Mouse (Mus musculus): ENCODE data around the gene Atp6v0a1.

Gene Atp6v0a1

GRCm38 (mm10) chr11:101085617-101086322 is 76.5 kb downstream of the Atp6v0a1 start:
- no peak for DNase-seq (ENCODE audit: low read depth)

- DNase-seq (ENCODE audit: low read depth) = no peak
Observed at GRCm38 (mm10) chr11:101086323-101086674, 77.0 kb downstream of the Atp6v0a1 start.

- DNase-seq (ENCODE audit: low read depth) = peak; percentile 91
Observed at GRCm38 (mm10) chr11:101086756-101087681, 77.8 kb downstream of the Atp6v0a1 start, which contains the start of gene Mlx. Gene Mlx, plus strand, starts transcription at chr11:101087277.

GRCm38 (mm10) chr11:101087682-101088055 is 78.4 kb downstream of the Atp6v0a1 start:
- no peak for DNase-seq (ENCODE audit: low read depth)

- DNase-seq (ENCODE audit: low read depth) = no peak
Observed at GRCm38 (mm10) chr11:101089931-101090330, 80.7 kb downstream of the Atp6v0a1 start.

GRCm38 (mm10) chr11:101094930-101095313 is 85.7 kb downstream of the Atp6v0a1 start:
- no peak for DNase-seq (ENCODE audit: low read depth)

GRCm38 (mm10) chr11:101095314-101096024 is 86.2 kb downstream of the Atp6v0a1 start, which contains the start of gene Psmc3ip:
Gene Psmc3ip, minus strand, starts transcription at chr11:101095436.
- DNase-seq (ENCODE audit: low read depth) = peak; percentile 97

- no peak for DNase-seq (ENCODE audit: low read depth)
Observed at GRCm38 (mm10) chr11:101098231-101098630, 89.0 kb downstream of the Atp6v0a1 start.

GRCm38 (mm10) chr11:101103011-101103410 is 93.8 kb downstream of the Atp6v0a1 start:
- DNase-seq (ENCODE audit: low read depth) = no peak

GRCm38 (mm10) chr11:101109351-101109750 is 100.1 kb downstream of the Atp6v0a1 start:
- no peak for DNase-seq (ENCODE audit: low read depth)

- DNase-seq (ENCODE audit: low read depth) = no peak
Observed at GRCm38 (mm10) chr11:101110708-101111107, 101.5 kb downstream of the Atp6v0a1 start.

- no peak for DNase-seq (ENCODE audit: low read depth)
Observed at GRCm38 (mm10) chr11:101111178-101111577, 101.9 kb downstream of the Atp6v0a1 start.

- no peak for DNase-seq (ENCODE audit: low read depth)
Observed at GRCm38 (mm10) chr11:101112186-101112585, 102.9 kb downstream of the Atp6v0a1 start.
